Mouse (Mus musculus) C2C12 (cell line): ENCODE results near the gene Nfkbie. TPM values are rescaled to one million over a fixed set of nuclear protein-coding genes. Genes with fewer than 3 reads are reported as not detected.

ENCODE experiments used
- H3K27me3 ChIP-seq: one replicate; pipeline ENCODE4 v1.6.1; 2011; ENCODE audit not compliant: control insufficient read depth, insufficient read depth, insufficient read length
- H3K36me3 ChIP-seq: one replicate; pipeline ENCODE4 v1.6.1; 2011; ENCODE audit not compliant: control insufficient read depth, insufficient read depth
- H3K4me3 ChIP-seq: one replicate; pipeline ENCODE4 v1.5.1; 2011; ENCODE audit warnings: mild to moderate bottlenecking, control low read depth; ENCODE audit not compliant: poor library complexity, insufficient read depth, severe bottlenecking
- H3K79me2 ChIP-seq: one replicate; pipeline ENCODE4 v1.6.1; 2011; ENCODE audit not compliant: control insufficient read depth, insufficient read depth
- H3K79me3 ChIP-seq: one replicate; pipeline ENCODE4 v1.6.1; 2011; ENCODE audit warnings: low read depth, control low read depth
- H3ac ChIP-seq: one replicate; pipeline ENCODE3; 2011; ENCODE audit warnings: low read depth; ENCODE audit not compliant: control insufficient read depth, insufficient read length
- CEBPB ChIP-seq: IDR thresholded peaks from one replicate; pipeline ENCODE4 v1.6.1; 2011; ENCODE audit warnings: low read depth, mild to moderate bottlenecking, control low read depth, moderate library complexity
- CTCF ChIP-seq: IDR thresholded peaks from one replicate; pipeline ENCODE4 v1.5.1; 2011; ENCODE audit not compliant: control insufficient read depth, insufficient read depth, insufficient read length
- FOSL1 ChIP-seq: IDR thresholded peaks from one replicate; pipeline ENCODE4 v1.8.0; 2011; ENCODE audit warnings: mild to moderate bottlenecking, low read length; ENCODE audit not compliant: poor library complexity, insufficient read depth, severe bottlenecking
- MAX ChIP-seq: IDR thresholded peaks from one replicate; pipeline ENCODE4 v1.6.1; 2011; ENCODE audit warnings: mild to moderate bottlenecking, control low read depth
- MYOD1 ChIP-seq: IDR thresholded peaks from one replicate; pipeline ENCODE4 v1.6.1; 2011; ENCODE audit warnings: low read depth; ENCODE audit not compliant: control insufficient read depth, insufficient read length
- MYOG ChIP-seq: IDR thresholded peaks from one replicate; pipeline ENCODE4 v1.6.1; 2011; ENCODE audit not compliant: control insufficient read depth, insufficient read length; ENCODE audit errors: extremely low read depth
- USF1 ChIP-seq: IDR thresholded peaks from one replicate; pipeline ENCODE4 v1.6.1; 2011; ENCODE audit warnings: low read depth, mild to moderate bottlenecking, control low read depth, moderate library complexity
- polyA plus RNA-seq: library from polyadenylated mRNA; unstranded; fragments of >200 nt; fragmentation: generic; extraction: Trizol; gene quantifications from one replicate; pipeline ENCODE4 v1.2.1, GENCODE M21; 2012; ENCODE audit warnings: missing spikeins

Gene Nfkbie
- polyA plus RNA-seq, 1 experiment, result 5.3 TPM

DNA sequence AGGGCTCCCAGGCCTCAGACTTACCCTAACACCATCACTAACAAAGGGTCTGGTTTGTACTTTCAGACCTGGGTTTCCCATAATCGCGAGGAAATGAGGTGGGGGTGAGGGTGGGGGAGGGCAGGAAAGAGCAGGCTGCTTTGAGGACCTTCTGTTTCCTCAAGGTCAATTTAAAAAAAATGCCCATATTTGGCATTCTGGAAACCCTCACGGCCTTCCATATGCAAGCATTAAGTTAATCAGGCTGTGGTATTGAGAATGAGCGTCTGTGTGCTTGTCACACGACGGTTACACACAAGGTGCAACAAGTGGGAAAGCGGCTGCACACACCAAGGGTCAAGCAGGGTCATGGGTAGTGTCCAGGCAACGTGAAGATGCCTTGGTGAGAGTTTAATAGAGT lies 56.5 kb downstream of the Nfkbie start:
- Histone ChIP-seq H3K27me3 (no peaks in the 10 kb centered on the region), H3K79me2 (no peaks in the 10 kb centered on the region), H3K79me3 (no peaks in the 10 kb centered on the region), H3K36me3 (no peaks in the 10 kb centered on the region), H3ac (no peak overlapping the region), H3K4me3 (no peak overlapping the region)
- TF ChIP-seq FOSL1 (no peak), MAX (no peak), USF1 (no peak), MYOD1 (no peak), MYOG (no peak), CTCF (no peak), CEBPB (no peak)

Other genes starting within 250 kb of the Nfkbie start
- 28.3 TPM for gene Cdc5l, start 122.0 kb upstream of the Nfkbie start, polyA plus RNA-seq
- 0.11 TPM for gene Spats1, start 80.3 kb upstream of the Nfkbie start, polyA plus RNA-seq
- 14.3 TPM for gene Aars2, start 48.9 kb upstream of the Nfkbie start, polyA plus RNA-seq
- not detected for gene Tcte1, start 32.3 kb upstream of the Nfkbie start, polyA plus RNA-seq
- 1.2 TPM for gene Tmem151b, start 6.0 kb upstream of the Nfkbie start, polyA plus RNA-seq
- 131 TPM for gene Slc35b2, start 8.2 kb downstream of the Nfkbie start, polyA plus RNA-seq
- 2,021 TPM for gene Hsp90ab1, start 17.6 kb downstream of the Nfkbie start, polyA plus RNA-seq
- 264 TPM for gene Slc29a1, start 43.9 kb downstream of the Nfkbie start, polyA plus RNA-seq
- 1.7 TPM for gene Mymx, start 46.4 kb downstream of the Nfkbie start, polyA plus RNA-seq
- gene Capn11, start 103.6 kb downstream of the Nfkbie start, polyA plus RNA-seq, result 0.04 TPM
- gene Mrpl14, start 130.6 kb downstream of the Nfkbie start, polyA plus RNA-seq, result 259 TPM
- 54.3 TPM for gene Tmem63b, start 131.2 kb downstream of the Nfkbie start, polyA plus RNA-seq
- not detected for gene 1600014C23Rik, start 178.1 kb downstream of the Nfkbie start, polyA plus RNA-seq